Mouse (Mus musculus) heart, embryonic 11.5 days (tissue): ENCODE results near the gene Parp4. TPM values are rescaled to one million over a fixed set of nuclear protein-coding genes. Genes with fewer than 3 reads are reported as not detected.

Experiments used
- ATAC-seq: fragments of 200-750 bp; cut with Nextera tagmentation; replicated peaks from 2 replicates; pipeline ENCODE4 v1.8.0; 2017; ENCODE audit warnings: moderate library complexity; ENCODE audit not compliant: insufficient number of reproducible peaks, low FRiP score, low TSS enrichment
- H3K27ac ChIP-seq: fragments of 300-500 bp; sonication (generic); 2 replicates; pipeline ENCODE4 v1.5.1; 2014; ENCODE audit warnings: mild to moderate bottlenecking, low read depth, low read length
- H3K27me3 ChIP-seq: fragments of 300-500 bp; sonication (generic); 2 replicates; pipeline ENCODE4 v1.6.1; 2014; ENCODE audit warnings: mild to moderate bottlenecking, low read length, mixed read lengths; ENCODE audit not compliant: control insufficient read depth, insufficient read depth
- H3K36me3 ChIP-seq: fragments of 300-500 bp; sonication (generic); 2 replicates; pipeline ENCODE4 v1.6.1; 2014; ENCODE audit warnings: mild to moderate bottlenecking, low read length, moderate library complexity, mixed read lengths; ENCODE audit not compliant: control insufficient read depth, insufficient read depth
- H3K4me1 ChIP-seq: fragments of 300-500 bp; sonication (generic); 2 replicates; pipeline ENCODE4 v1.6.1; 2014; ENCODE audit warnings: low read length; ENCODE audit not compliant: control insufficient read depth, insufficient read depth
- H3K4me2 ChIP-seq: fragments of 300-500 bp; sonication (generic); 2 replicates; pipeline ENCODE4 v1.6.1; 2014; ENCODE audit warnings: mild to moderate bottlenecking, moderate library complexity
- H3K4me3 ChIP-seq: fragments of 300-500 bp; sonication (generic); 2 replicates; pipeline ENCODE4 v1.5.1; 2014; ENCODE audit warnings: low read depth, low read length
- H3K9ac ChIP-seq: fragments of 300-500 bp; sonication (generic); 2 replicates; pipeline ENCODE4 v1.6.1; 2014; ENCODE audit warnings: mild to moderate bottlenecking, low read depth, low read length, moderate library complexity
- H3K9me3 ChIP-seq: fragments of 300-500 bp; sonication (generic); replicated peaks from 2 replicates; pipeline ENCODE4 v1.6.1; 2016; ENCODE audit warnings: low read length; ENCODE audit not compliant: control insufficient read depth
- WGBS: fragments of 180-500 bp; shearing (Covaris S2); extraction: QIAGEN DNeasy Blood & Tissue Kit; methylation state at CpG from one replicate; pipeline ENCODE4 v1.1.7; 2014; ENCODE audit not compliant: insufficient replicate concordance; 5-methylcytosine and 5-hydroxymethylcytosine counted together
- polyA plus RNA-seq: library from polyadenylated mRNA; unstranded; fragments of >200 nt; fragmentation: Nextera tagmentation; extraction: Ambion mirVana; gene quantifications from 2 replicates; pipeline ENCODE4 v1.2.1, GENCODE M21; 2014

Parp4 gene
- polyA plus RNA-seq, 1 experiment from 2014 or later: 12.6 TPM

- peaks cover 30% of the 10 kb centered on the region for H3K36me3 ChIP-seq
- no peak overlapping the region for H3K9ac ChIP-seq
- H3K4me2 ChIP-seq: no peak overlapping the region
- H3K4me1 ChIP-seq: no peaks in the 10 kb centered on the region
- no peak overlapping the region for H3K4me3 ChIP-seq
- no peaks in the 10 kb centered on the region for H3K27me3 ChIP-seq
- no peak for ATAC-seq
- H3K27ac ChIP-seq: no peak overlapping the region
- WGBS: 87% methylated on average over 9 of the region's 9 CpGs
- H3K9me3 ChIP-seq: no peaks in the 10 kb centered on the region
Measured at GRCm38 (mm10) chr14:56592191-56592590, 16.8 kb downstream of the Parp4 start.

GRCm38 (mm10) chr14:56594811-56595210 lies 19.4 kb downstream of the Parp4 start:
- Histone ChIP-seq H3K36me3 (peaks cover 34% of the 10 kb centered on the region), H3K4me2 (no peak overlapping the region), H3K4me1 (no peaks in the 10 kb centered on the region), H3K27me3 (no peaks in the 10 kb centered on the region), H3K4me3 (no peak overlapping the region), H3K9me3 (no peaks in the 10 kb centered on the region), H3K27ac (no peak overlapping the region), H3K9ac (no peak overlapping the region)
- 100% methylated on average over 1 of the region's 1 CpGs for WGBS
- no peak for ATAC-seq

- no peaks in the 10 kb centered on the region for H3K9me3 ChIP-seq
- H3K4me2 ChIP-seq: no peak overlapping the region
- H3K36me3 ChIP-seq: peaks cover 15% of the 10 kb centered on the region
- no peaks in the 10 kb centered on the region for H3K4me1 ChIP-seq
- 53% methylated on average over 6 of the region's 6 CpGs for WGBS
- no peak for ATAC-seq
- H3K27me3 ChIP-seq: no peaks in the 10 kb centered on the region
- H3K9ac ChIP-seq: no peak overlapping the region
- no peak overlapping the region for H3K27ac ChIP-seq
- no peak overlapping the region for H3K4me3 ChIP-seq
Measured at GRCm38 (mm10) chr14:56598759-56599158, 23.3 kb downstream of the Parp4 start.

GRCm38 (mm10) chr14:56602069-56602468 lies 26.6 kb downstream of the Parp4 start:
- Histone ChIP-seq H3K4me3 (no peak overlapping the region), H3K27me3 (no peaks in the 10 kb centered on the region), H3K36me3 (peaks cover 7% of the 10 kb centered on the region), H3K9me3 (no peaks in the 10 kb centered on the region), H3K4me2 (no peak overlapping the region), H3K9ac (no peak overlapping the region), H3K27ac (no peak overlapping the region), H3K4me1 (no peaks in the 10 kb centered on the region)
- ATAC-seq: no peak
- WGBS: 90% methylated on average over 9 of the region's 9 CpGs

- peaks cover 11% of the 10 kb centered on the region for H3K36me3 ChIP-seq
Measured at GRCm38 (mm10) chr14:56604438-56604837, 29.0 kb downstream of the Parp4 start.

GRCm38 (mm10) chr14:56605136-56605535 lies 29.7 kb downstream of the Parp4 start:
- Histone ChIP-seq H3K4me1 (no peaks in the 10 kb centered on the region), H3K9ac (no peak overlapping the region), H3K27ac (no peak overlapping the region), H3K9me3 (no peaks in the 10 kb centered on the region), H3K4me2 (no peak overlapping the region), H3K36me3 (peaks cover 18% of the 10 kb centered on the region), H3K27me3 (no peaks in the 10 kb centered on the region), H3K4me3 (no peak overlapping the region)
- WGBS: 82% methylated on average over 4 of the region's 4 CpGs
- no peak for ATAC-seq

More at GRCm38 (mm10) chr14:56604438-56604837, 29.0 kb downstream of the Parp4 start:
- Histone ChIP-seq H3K27me3 (no peaks in the 10 kb centered on the region), H3K4me1 (no peaks in the 10 kb centered on the region), H3K4me3 (no peak overlapping the region), H3K4me2 (no peak overlapping the region), H3K9ac (no peak overlapping the region), H3K27ac (no peak overlapping the region), H3K9me3 (no peaks in the 10 kb centered on the region)
- 89% methylated on average over 5 of the region's 5 CpGs for WGBS
- ATAC-seq: no peak

- 79% methylated on average over 3 of the region's 3 CpGs for WGBS
- H3K9ac ChIP-seq: no peak overlapping the region
- H3K27me3 ChIP-seq: no peaks in the 10 kb centered on the region
- no peak overlapping the region for H3K27ac ChIP-seq
- no peaks in the 10 kb centered on the region for H3K4me1 ChIP-seq
- H3K36me3 ChIP-seq: peaks cover 34% of the 10 kb centered on the region
- H3K9me3 ChIP-seq: no peaks in the 10 kb centered on the region
- no peak overlapping the region for H3K4me3 ChIP-seq
- ATAC-seq: no peak
- H3K4me2 ChIP-seq: no peak overlapping the region
Measured at GRCm38 (mm10) chr14:56613212-56613611, 37.8 kb downstream of the Parp4 start.

- Histone ChIP-seq H3K4me2 (no peak overlapping the region), H3K4me3 (no peak overlapping the region), H3K9me3 (no peaks in the 10 kb centered on the region), H3K4me1 (no peaks in the 10 kb centered on the region), H3K27ac (no peak overlapping the region), H3K9ac (no peak overlapping the region), H3K27me3 (no peaks in the 10 kb centered on the region), H3K36me3 (peaks cover 20% of the 10 kb centered on the region)
- WGBS: 77% methylated on average over 1 of the region's 1 CpGs
- ATAC-seq: no peak
Measured at GRCm38 (mm10) chr14:56617470-56617869, 42.1 kb downstream of the Parp4 start.

- Histone ChIP-seq H3K4me3 (no peak overlapping the region), H3K36me3 (peaks cover 18% of the 10 kb centered on the region), H3K4me2 (no peak overlapping the region), H3K27ac (no peak overlapping the region), H3K27me3 (no peaks in the 10 kb centered on the region), H3K9ac (no peak overlapping the region), H3K9me3 (no peaks in the 10 kb centered on the region), H3K4me1 (no peaks in the 10 kb centered on the region)
- 85% methylated on average over 8 of the region's 8 CpGs for WGBS
- no peak for ATAC-seq
Measured at GRCm38 (mm10) chr14:56620425-56620824, 45.0 kb downstream of the Parp4 start.
